Mouse (Mus musculus) ES-Bruce4 (cell line): ENCODE data around the gene Tgoln1.

Experiments used
- CTCF ChIP-seq: IDR thresholded peaks from one replicate; pipeline ENCODE4 v1.8.1; 2011; ENCODE audit warnings: low read depth, low read length
- EP300 ChIP-seq: IDR thresholded peaks from 2 replicates; pipeline ENCODE4 v1.6.1; 2011; ENCODE audit warnings: low read depth, low read length; ENCODE audit not compliant: insufficient read depth
- POLR2A ChIP-seq: IDR thresholded peaks from one replicate; pipeline ENCODE4 v1.8.1; 2011; ENCODE audit warnings: low read length; ENCODE audit not compliant: insufficient read depth

DNA sequence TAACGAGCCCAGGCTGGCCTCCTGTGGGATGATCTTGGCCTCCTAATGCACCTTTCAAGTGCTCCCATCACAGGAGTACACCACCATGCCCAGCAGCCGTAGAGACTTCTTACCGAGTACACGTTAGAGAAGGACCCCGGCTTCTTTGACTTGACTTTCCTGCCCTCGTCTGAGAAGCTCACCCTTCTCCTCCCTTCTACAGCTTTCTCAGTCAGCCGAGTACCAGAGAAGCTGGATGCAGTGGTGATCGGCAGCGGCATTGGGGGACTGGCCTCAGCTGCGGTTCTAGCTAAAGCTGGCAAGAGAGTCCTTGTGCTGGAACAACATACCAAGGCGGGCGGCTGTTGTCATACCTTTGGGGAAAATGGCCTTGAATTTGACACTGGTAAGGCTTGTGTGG lies 16.0 kb downstream of the Tgoln1 start:
- TF ChIP-seq CTCF (no peak), POLR2A (no peak), EP300 (no peak)
